Mouse (Mus musculus): ENCODE results near the gene Adam19.

DNA sequence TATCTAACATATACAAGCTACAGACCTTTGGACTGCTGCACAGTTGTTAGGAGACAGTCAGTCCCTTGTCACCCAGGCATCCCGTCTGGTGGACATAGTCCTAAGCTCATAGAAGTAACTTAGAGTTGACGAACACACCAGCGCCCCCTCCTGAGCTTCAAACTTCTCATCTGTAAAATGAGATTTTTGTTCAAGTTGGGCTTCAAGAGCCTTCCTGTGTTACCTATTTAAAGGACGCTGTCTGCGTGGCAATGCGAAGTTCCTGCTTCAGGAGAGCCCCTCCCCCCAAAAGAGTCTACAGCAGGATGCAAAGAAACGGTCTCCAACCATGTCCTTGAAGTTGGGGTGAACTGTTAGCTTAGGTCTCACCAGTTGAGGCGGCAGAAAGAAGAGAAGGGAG is 15.0 kb downstream of the Adam19 start:
- TF ChIP-seq CTCF (IDR thresholded peaks at IDR 0.05; ENCODE audit: borderline replicate concordance, extremely low read depth, insufficient read depth, insufficient read length) (no peak), POLR2A (IDR thresholded peaks at IDR 0.05; ENCODE audit: borderline replicate concordance, extremely low read depth, insufficient read depth, insufficient read length, poor library complexity, severe bottlenecking) (no peak)

Data from brain, embryonic 14.5 days (tissue).